Mouse (Mus musculus): ENCODE data around the gene Gm49361.

GRCm38 (mm10) chr14:57789759-57790158 is 43.9 kb upstream of the Gm49361 start:
- TF ChIP-seq ZNF384 (IDR thresholded peaks at IDR 0.05; ENCODE audit: low read depth, low read length) (no peak), HCFC1 (IDR thresholded peaks at IDR 0.05; ENCODE audit: borderline replicate concordance, insufficient read depth, low read length) (no peak), CHD2 (IDR thresholded peaks at IDR 0.05; ENCODE audit: low read depth, low read length) (no peak), ZC3H11A (IDR thresholded peaks at IDR 0.05; ENCODE audit: borderline replicate concordance, low read depth, low read length) (no peak), MAFK (IDR thresholded peaks at IDR 0.05; ENCODE audit: insufficient read depth, low read depth, low read length) (no peak)

Measured in ES-E14 (cell line).